Mouse (Mus musculus) 3134 (cell line): ENCODE measurements around the gene Bik.
"Not testable (repeated sequence)": the region's sequence is repeated elsewhere in the genome, so short reads cannot be mapped to it uniquely, and the experiment has no call there.

Experiments used
- DNase-seq: peaks from one replicate; pipeline ENCODE4 v3.0.0-alpha.2; 2011; ENCODE audit warnings: low spot score; ENCODE audit not compliant: insufficient read length; ENCODE audit errors: extremely low read depth

Gene Bik

GRCm38 (mm10) chr15:83526424-83527091 lies at the start of gene Bik:
Gene Bik (plus strand): TSS chr15:83526862.
- no peak for DNase-seq

GRCm38 (mm10) chr15:83478096-83478495 lies 48.6 kb upstream of the Bik start:
- DNase-seq = no peak

- DNase-seq = no peak
These were observed 46.8 kb upstream of the Bik start for GRCm38 (mm10) chr15:83479818-83480217.

- DNase-seq = peak; percentile 75
These were observed 45.4 kb upstream of the Bik start for GRCm38 (mm10) chr15:83481236-83481780.

GRCm38 (mm10) chr15:83482645-83483224 lies 43.9 kb upstream of the Bik start:
- DNase-seq = peak; percentile 43

GRCm38 (mm10) chr15:83483482-83483881 lies 43.2 kb upstream of the Bik start:
- DNase-seq = peak; percentile 64

- no peak for DNase-seq
These were observed 42.4 kb upstream of the Bik start for GRCm38 (mm10) chr15:83484311-83484710.

GRCm38 (mm10) chr15:83487477-83488115 lies 39.1 kb upstream of the Bik start:
- no peak for DNase-seq

- DNase-seq = no peak
These were observed 37.2 kb upstream of the Bik start for GRCm38 (mm10) chr15:83489471-83489870.

GRCm38 (mm10) chr15:83491891-83492290 lies 34.8 kb upstream of the Bik start:
- DNase-seq = no peak

GRCm38 (mm10) chr15:83493856-83494571 lies 32.6 kb upstream of the Bik start:
- no peak for DNase-seq

- no peak for DNase-seq
These were observed 32.1 kb upstream of the Bik start for GRCm38 (mm10) chr15:83494572-83494920.

- DNase-seq = no peak
These were observed 31.5 kb upstream of the Bik start for GRCm38 (mm10) chr15:83495195-83495594.

GRCm38 (mm10) chr15:83495787-83496367 lies 30.8 kb upstream of the Bik start:
- DNase-seq = no peak

GRCm38 (mm10) chr15:83497299-83497698 lies 29.4 kb upstream of the Bik start:
- DNase-seq = no peak

- peak; percentile 55 for DNase-seq
These were observed 27.4 kb upstream of the Bik start for GRCm38 (mm10) chr15:83499211-83499755.

- DNase-seq = no peak
These were observed 26.3 kb upstream of the Bik start for GRCm38 (mm10) chr15:83500352-83500751.

GRCm38 (mm10) chr15:83501483-83501882 lies 25.2 kb upstream of the Bik start:
- DNase-seq = not testable (repeated sequence)

GRCm38 (mm10) chr15:83509950-83510804 lies 16.5 kb upstream of the Bik start:
- DNase-seq = no peak
